Mouse (Mus musculus) liver, embryonic 15.5 days (tissue): ENCODE measurements at regions not wholly inside any gene's neighbourhood (a gene's known extent, or its start where the extent isn't known, plus 50 kb on each side); places are given as distances from the start of the nearest gene placed in this dataset.

ENCODE experiments used
- ATAC-seq: fragments of 200-750 bp; cut with Nextera tagmentation; 2 replicates; pipeline ENCODE4 v1.8.0; 2017; ENCODE audit warnings: moderate number of reproducible peaks, mild to moderate bottlenecking, moderate library complexity; ENCODE audit not compliant: insufficient read depth
- H3K27ac ChIP-seq: fragments of 300-500 bp; sonication (generic); replicated peaks from 2 replicates; pipeline ENCODE4 v1.5.1; 2015; ENCODE audit warnings: mild to moderate bottlenecking, inconsistent platforms
- H3K27me3 ChIP-seq: fragments of 300-500 bp; sonication (generic); 2 replicates; pipeline ENCODE4 v1.6.1; 2015; ENCODE audit warnings: mild to moderate bottlenecking, inconsistent platforms
- H3K36me3 ChIP-seq: fragments of 300-500 bp; sonication (generic); replicated peaks from 2 replicates; pipeline ENCODE4 v1.6.1; 2015; ENCODE audit warnings: moderate library complexity, mild to moderate bottlenecking, inconsistent platforms
- H3K4me1 ChIP-seq: fragments of 300-500 bp; sonication (generic); replicated peaks from 2 replicates; pipeline ENCODE4 v1.6.1; 2015; ENCODE audit warnings: inconsistent platforms
- H3K4me2 ChIP-seq: fragments of 300-500 bp; sonication (generic); 2 replicates; pipeline ENCODE4 v1.6.1; 2015; ENCODE audit warnings: moderate library complexity, mild to moderate bottlenecking, inconsistent platforms
- H3K4me3 ChIP-seq: fragments of 300-500 bp; sonication (generic); replicated peaks from 2 replicates; pipeline ENCODE4 v1.5.1; 2015; ENCODE audit warnings: mild to moderate bottlenecking, inconsistent platforms
- H3K9ac ChIP-seq: fragments of 300-500 bp; sonication (generic); 2 replicates; pipeline ENCODE4 v1.6.1; 2015; ENCODE audit warnings: moderate library complexity, mild to moderate bottlenecking, inconsistent platforms
- H3K9me3 ChIP-seq: fragments of 300-500 bp; sonication (generic); replicated peaks from 2 replicates; pipeline ENCODE4 v1.6.1; 2016; ENCODE audit warnings: inconsistent platforms
- WGBS: fragments of 180-500 bp; shearing (Covaris S2); methylation state at CpG from one replicate; pipeline ENCODE4 v1.1.7; 2015; ENCODE audit warnings: mixed read lengths; ENCODE audit not compliant: insufficient replicate concordance; 5-methylcytosine and 5-hydroxymethylcytosine counted together

DNA sequence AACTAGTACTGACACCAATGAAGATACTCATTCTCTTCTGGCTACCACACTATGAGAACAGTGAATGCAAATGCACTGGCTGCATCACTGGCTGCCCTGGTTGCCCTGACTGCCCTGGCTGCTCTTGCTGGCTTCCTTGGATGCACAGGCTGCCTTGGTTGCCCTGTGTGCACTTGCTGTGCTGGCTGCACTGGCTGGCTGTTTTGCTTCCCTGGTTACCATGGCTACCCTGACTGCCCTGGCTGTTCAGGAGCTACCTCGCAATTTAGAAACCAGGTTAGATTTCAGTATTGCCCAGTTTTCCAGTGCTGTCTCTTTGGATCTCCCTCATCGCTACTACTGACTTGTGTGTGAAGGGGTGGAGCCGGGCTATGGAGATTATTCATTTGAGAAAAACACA, 175.7 kb downstream of the Fat4 start:
- Histone ChIP-seq H3K4me1 (no peaks in the 10 kb centered on the region), H3K36me3 (no peaks in the 10 kb centered on the region), H3K4me2 (no peak overlapping the region), H3K9ac (no peak overlapping the region), H3K27me3 (no peaks in the 10 kb centered on the region), H3K27ac (no peak overlapping the region), H3K9me3 (no peaks in the 10 kb centered on the region), H3K4me3 (no peak overlapping the region)
- 51% methylated on average over 3 of the region's 3 CpGs for WGBS
- no peak for ATAC-seq

DNA sequence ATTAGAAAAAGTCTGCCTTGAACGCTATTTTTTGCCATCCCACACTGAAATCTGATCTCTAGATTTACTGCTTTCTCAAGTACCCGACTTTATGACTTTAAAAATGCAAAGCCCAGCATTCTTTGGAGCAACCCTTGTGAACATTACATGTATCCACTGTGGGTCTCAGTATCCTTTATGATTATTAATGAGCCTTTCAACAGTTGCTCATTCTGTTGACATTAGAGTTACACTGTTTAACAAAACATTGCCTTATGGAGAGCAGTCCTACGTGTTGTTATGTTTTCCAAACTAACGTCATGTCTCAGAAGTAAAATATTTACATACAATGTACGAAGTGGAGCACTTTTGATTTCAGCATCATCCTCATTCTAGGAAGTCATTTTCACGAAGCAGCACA, 178.7 kb downstream of the Fat4 start:
- no peaks in the 10 kb centered on the region for H3K27me3 ChIP-seq
- no peak overlapping the region for H3K9ac ChIP-seq
- ATAC-seq, result no peak
- 53% methylated on average over 6 of the region's 6 CpGs for WGBS
- H3K4me1 ChIP-seq, result no peaks in the 10 kb centered on the region
- no peak overlapping the region for H3K4me2 ChIP-seq
- no peaks in the 10 kb centered on the region for H3K36me3 ChIP-seq
- no peaks in the 10 kb centered on the region for H3K9me3 ChIP-seq
- H3K4me3 ChIP-seq, result no peak overlapping the region
- H3K27ac ChIP-seq, result no peak overlapping the region

- Histone ChIP-seq H3K9me3 (no peaks in the 10 kb centered on the region), H3K9ac (no peak overlapping the region), H3K36me3 (no peaks in the 10 kb centered on the region), H3K27ac (no peak overlapping the region), H3K4me1 (no peaks in the 10 kb centered on the region), H3K4me3 (no peak overlapping the region), H3K27me3 (no peaks in the 10 kb centered on the region), H3K4me2 (no peak overlapping the region)
- no peak for ATAC-seq
Observed at GRCm38 (mm10) chr3:39069011-39069410, 182.3 kb downstream of the Fat4 start.

- Histone ChIP-seq H3K4me3 (no peak overlapping the region), H3K36me3 (no peaks in the 10 kb centered on the region), H3K4me1 (no peaks in the 10 kb centered on the region), H3K27ac (no peak overlapping the region), H3K9me3 (no peaks in the 10 kb centered on the region), H3K27me3 (no peaks in the 10 kb centered on the region), H3K9ac (no peak overlapping the region), H3K4me2 (no peak overlapping the region)
- 55% methylated on average over 4 of the region's 4 CpGs for WGBS
- no peak for ATAC-seq
Observed at GRCm38 (mm10) chr3:39082678-39083270, 196.0 kb downstream of the Fat4 start.

GRCm38 (mm10) chr3:39088948-39089347, 202.2 kb downstream of the Fat4 start:
- 65% methylated on average over 4 of the region's 4 CpGs for WGBS
- H3K9me3 ChIP-seq, result no peaks in the 10 kb centered on the region

DNA sequence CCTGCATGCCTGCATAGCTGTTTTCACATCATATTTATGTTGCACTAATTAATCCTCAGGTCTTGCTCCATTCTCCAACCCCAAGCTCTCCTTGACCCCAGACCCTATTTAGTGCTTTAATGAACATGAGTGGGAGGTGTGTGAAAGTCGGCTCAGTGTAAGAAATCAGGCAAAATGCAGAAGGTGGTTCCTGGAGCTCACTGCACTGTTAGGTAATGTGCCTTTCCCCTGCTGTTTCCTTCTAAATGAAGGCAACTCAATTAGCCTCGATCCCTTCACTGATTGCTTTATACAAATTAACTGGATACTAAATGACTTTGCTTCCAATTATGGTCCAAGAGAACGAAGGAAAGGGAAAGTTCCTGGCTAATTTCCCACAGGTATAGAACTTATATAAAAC, 215.6 kb downstream of the Fat4 start:
- 56% methylated on average over 3 of the region's 3 CpGs for WGBS
- Histone ChIP-seq H3K36me3 (no peaks in the 10 kb centered on the region), H3K9ac (no peak overlapping the region), H3K27ac (no peak overlapping the region), H3K9me3 (no peaks in the 10 kb centered on the region), H3K27me3 (no peaks in the 10 kb centered on the region), H3K4me2 (no peak overlapping the region), H3K4me1 (no peaks in the 10 kb centered on the region), H3K4me3 (no peak overlapping the region)
- no peak for ATAC-seq

More at GRCm38 (mm10) chr3:39088948-39089347, 202.2 kb downstream of the Fat4 start:
- Histone ChIP-seq H3K9ac (no peak overlapping the region), H3K36me3 (no peaks in the 10 kb centered on the region), H3K4me3 (no peak overlapping the region), H3K27ac (no peak overlapping the region), H3K4me1 (no peaks in the 10 kb centered on the region), H3K27me3 (no peaks in the 10 kb centered on the region), H3K4me2 (no peak overlapping the region)
- ATAC-seq, result no peak

DNA sequence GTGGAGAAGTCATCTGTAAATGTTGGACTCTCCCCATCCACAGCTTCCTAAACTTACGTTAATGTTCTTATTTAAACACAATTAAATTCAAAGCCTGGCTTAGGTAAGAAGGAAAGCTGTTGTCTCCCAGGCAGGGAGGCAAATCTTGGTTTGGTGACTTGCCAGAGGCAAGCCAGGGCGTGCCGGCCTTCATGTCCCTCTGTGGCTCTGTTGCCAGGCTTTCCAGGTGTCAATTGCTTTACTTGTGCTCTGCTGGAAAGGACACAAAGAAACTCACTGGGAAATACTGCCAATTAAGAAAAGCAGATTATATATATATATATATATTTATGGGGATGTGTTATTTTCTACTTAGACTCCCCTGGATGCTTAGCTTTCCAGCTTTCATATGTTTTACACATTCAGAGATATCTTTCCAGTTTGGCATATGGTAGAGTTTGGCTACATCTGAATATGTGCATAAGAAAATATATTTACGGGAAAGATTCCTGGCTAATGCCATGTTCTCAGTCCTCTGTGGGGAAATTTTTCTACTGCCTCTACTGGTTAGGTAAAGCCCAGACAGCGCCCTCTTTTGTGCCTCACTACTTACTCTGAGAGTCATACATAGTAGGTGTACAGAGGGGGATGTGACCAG, 223.1 kb downstream of the Fat4 start:
- no peak for ATAC-seq
- Histone ChIP-seq H3K4me3 (no peak overlapping the region), H3K9ac (no peak overlapping the region), H3K36me3 (no peaks in the 10 kb centered on the region), H3K4me2 (no peak overlapping the region), H3K27ac (no peak overlapping the region), H3K4me1 (no peaks in the 10 kb centered on the region), H3K9me3 (no peaks in the 10 kb centered on the region), H3K27me3 (no peaks in the 10 kb centered on the region)
- 63% methylated on average over 5 of the region's 5 CpGs for WGBS

GRCm38 (mm10) chr3:39114056-39114455, 227.3 kb downstream of the Fat4 start:
- H3K9me3 ChIP-seq, result no peaks in the 10 kb centered on the region
- WGBS, result 48% methylated on average over 3 of the region's 3 CpGs
- no peak for ATAC-seq
- H3K9ac ChIP-seq, result no peak overlapping the region
- no peak overlapping the region for H3K27ac ChIP-seq
- H3K4me1 ChIP-seq, result no peaks in the 10 kb centered on the region
- no peak overlapping the region for H3K4me3 ChIP-seq
- H3K4me2 ChIP-seq, result no peak overlapping the region
- no peaks in the 10 kb centered on the region for H3K36me3 ChIP-seq
- H3K27me3 ChIP-seq, result no peaks in the 10 kb centered on the region

- no peak overlapping the region for H3K9ac ChIP-seq
- H3K36me3 ChIP-seq, result no peaks in the 10 kb centered on the region
- WGBS, result 59% methylated on average over 3 of the region's 3 CpGs
- no peaks in the 10 kb centered on the region for H3K9me3 ChIP-seq
- H3K27ac ChIP-seq, result no peak overlapping the region
- H3K4me3 ChIP-seq, result no peak overlapping the region
- H3K4me1 ChIP-seq, result no peaks in the 10 kb centered on the region
- H3K27me3 ChIP-seq, result no peaks in the 10 kb centered on the region
- no peak overlapping the region for H3K4me2 ChIP-seq
- no peak for ATAC-seq
Observed at GRCm38 (mm10) chr3:39114826-39115225, 228.1 kb downstream of the Fat4 start.

GRCm38 (mm10) chr3:39115441-39115840, 228.7 kb downstream of the Fat4 start:
- Histone ChIP-seq H3K27ac (no peak overlapping the region), H3K9me3 (no peaks in the 10 kb centered on the region), H3K4me2 (no peak overlapping the region), H3K4me3 (no peak overlapping the region), H3K36me3 (no peaks in the 10 kb centered on the region), H3K9ac (no peak overlapping the region), H3K4me1 (no peaks in the 10 kb centered on the region), H3K27me3 (no peaks in the 10 kb centered on the region)
- ATAC-seq, result no peak
- 26% methylated on average over 1 of the region's 1 CpGs for WGBS

DNA sequence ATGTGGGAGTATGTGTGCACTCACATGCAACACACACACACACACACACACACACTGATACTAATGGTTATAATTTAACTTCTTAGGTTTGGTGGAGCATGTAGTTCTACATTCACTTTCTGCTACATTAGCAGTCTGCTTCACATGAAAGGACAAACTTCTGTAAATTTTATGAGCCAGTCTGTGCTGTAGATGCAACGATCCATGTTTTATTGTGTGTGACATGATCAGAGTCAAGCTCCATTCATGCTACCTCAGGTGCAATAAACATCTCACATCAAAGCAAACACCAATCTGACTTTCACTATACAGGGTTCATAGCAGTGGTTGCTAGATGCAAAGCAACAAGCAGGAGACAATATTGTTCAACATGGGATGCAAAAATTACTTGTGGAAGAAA, 235.5 kb downstream of the Fat4 start:
- H3K4me3 ChIP-seq, result no peak overlapping the region
- WGBS, result 38% methylated on average over 1 of the region's 1 CpGs

DNA sequence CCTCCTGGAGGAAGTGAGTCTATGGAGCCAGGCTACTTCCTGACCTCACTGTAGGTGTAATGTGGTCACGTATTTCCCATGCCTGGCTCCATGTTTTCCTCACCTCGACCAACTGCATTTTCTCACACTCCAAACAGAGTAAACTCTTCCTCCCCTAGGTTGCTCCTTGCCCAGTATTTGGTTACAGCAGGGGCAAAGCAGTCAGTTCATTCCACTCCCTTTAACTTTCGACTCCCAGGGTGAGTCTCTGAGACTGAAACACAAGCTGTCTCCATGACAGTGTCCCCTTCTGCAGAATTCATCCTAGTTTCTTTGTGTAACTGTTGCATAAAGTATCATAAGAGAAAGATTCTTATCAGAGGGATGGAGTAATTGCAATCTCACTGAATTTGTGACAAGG, 243.8 kb downstream of the Fat4 start:
- Histone ChIP-seq H3K27me3 (no peaks in the 10 kb centered on the region), H3K36me3 (no peaks in the 10 kb centered on the region), H3K9ac (no peak overlapping the region), H3K4me1 (no peaks in the 10 kb centered on the region), H3K4me2 (no peak overlapping the region), H3K4me3 (no peak overlapping the region), H3K9me3 (no peaks in the 10 kb centered on the region), H3K27ac (no peak overlapping the region)
- 42% methylated on average over 3 of the region's 3 CpGs for WGBS
- no peak for ATAC-seq

More for the DNA sequence above, 235.5 kb downstream of the Fat4 start:
- Histone ChIP-seq H3K27ac (no peak overlapping the region), H3K27me3 (no peaks in the 10 kb centered on the region), H3K4me2 (no peak overlapping the region), H3K9ac (no peak overlapping the region), H3K9me3 (no peaks in the 10 kb centered on the region), H3K36me3 (no peaks in the 10 kb centered on the region), H3K4me1 (no peaks in the 10 kb centered on the region)
- no peak for ATAC-seq
